Mouse (Mus musculus) G1E-ER4 (cell line): Measurements from ENCODE around the gene Notch3. TPM values are rescaled to one million over a fixed set of nuclear protein-coding genes. Genes with fewer than 3 reads are reported as not detected.

ENCODE experiments used
- GATA1 ChIP-seq: IDR thresholded peaks from one replicate; pipeline ENCODE4 v1.8.0; 2012; ENCODE audit warnings: low read length, inconsistent platforms
- polyA plus RNA-seq: library from polyadenylated mRNA; stranded (reverse); fragments of >175 nt; gene quantifications from 2 replicates; pipeline ENCODE4 v1.2.3, GENCODE M21; 2012

Notch3 gene
- polyA plus RNA-seq, 1 experiment: 1.9 TPM

DNA sequence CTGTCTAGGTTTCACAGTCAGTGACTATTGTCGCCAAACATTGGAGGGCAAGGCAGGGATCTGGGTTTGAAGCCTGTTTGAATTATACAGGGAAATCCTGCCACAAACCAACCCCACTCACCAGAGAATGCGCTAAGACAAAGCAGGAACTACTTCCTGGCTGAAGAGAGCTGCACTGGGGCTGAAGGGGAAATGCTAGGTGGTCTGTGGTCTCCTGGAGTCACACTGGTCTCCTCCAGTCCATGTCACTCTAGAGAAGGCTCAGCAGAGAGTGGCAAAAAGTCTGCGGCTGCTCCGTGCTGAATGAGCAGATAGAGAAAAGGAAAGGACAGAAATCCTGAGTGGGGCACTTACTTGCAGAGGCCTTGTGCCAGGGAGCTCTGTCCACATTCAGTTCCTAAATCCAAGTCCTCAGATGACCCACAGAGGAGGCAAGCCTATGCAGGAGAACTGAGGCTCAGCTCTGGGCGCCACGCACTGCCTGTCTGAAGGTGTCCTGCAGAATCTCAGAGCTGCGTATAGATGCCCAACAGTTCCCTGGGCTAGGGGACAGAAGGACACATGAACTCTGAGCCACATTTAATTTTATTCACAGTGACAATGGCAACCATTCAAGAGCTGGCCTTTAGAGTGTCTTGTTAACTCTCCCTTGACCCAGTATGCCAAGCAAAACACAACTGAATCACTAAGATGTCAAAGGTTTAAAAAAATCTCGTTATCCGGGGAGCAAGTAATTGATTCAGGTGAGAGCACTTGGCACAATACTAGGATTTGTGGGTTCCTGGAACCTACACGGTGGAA is 55.5 kb downstream of the Notch3 start:
- no peak for TF ChIP-seq GATA1

DNA sequence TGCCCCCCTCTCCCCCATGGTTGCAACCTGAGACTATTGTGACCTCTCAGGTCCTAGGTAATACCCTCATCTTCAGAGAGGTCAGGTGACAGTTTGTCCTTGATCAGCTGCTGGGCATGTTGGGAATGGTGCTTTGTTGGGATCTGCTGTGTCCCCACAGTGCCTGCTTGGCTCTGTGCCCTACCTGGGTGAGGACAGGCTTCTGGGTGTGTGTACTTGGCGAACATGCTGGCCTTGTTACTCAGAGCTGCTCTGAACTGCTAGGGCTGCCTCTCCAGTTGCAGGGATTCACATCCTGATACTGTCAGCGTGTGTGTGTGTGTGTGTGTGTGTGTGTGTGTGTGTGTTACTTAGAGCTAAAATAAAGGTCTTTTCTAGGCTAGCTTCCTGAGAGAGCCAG is 56.2 kb downstream of the Notch3 start:
- TF ChIP-seq GATA1: no peak

DNA sequence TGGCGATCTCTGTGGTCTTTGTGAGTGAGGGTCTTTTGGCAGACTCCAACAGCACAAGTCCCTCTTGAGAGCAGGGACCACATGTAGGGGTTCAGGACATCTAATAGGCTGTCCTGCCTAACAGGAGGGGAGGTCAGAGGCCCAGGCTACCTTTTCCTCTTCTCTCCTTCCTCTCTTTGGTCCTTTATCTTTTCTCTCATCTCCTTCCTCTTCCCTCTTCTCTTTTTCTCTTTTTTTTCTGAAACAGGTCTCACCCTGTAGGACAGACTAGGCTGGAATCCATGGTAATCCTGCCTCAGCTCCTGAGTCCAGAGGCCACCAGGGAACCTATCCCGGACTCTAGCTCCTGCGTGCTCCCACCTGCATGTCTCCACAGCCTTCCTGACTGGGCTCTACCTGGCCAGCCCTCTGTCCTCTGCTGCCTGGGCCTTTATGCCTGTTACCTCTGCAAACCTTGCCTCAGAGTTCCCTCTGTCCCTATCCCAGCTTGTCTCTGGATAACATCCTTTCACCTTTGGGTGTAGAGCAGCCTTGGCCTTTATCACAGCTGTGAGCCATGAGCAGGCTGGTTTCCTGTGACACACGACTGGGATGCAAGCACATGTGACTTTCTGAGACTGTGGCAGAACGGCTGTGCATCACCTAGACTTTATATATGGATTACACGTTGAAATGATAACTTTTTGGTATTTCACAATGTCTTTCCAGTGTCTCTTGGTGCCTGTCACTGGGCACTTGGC is 57.3 kb downstream of the Notch3 start:
- no peak for TF ChIP-seq GATA1

DNA sequence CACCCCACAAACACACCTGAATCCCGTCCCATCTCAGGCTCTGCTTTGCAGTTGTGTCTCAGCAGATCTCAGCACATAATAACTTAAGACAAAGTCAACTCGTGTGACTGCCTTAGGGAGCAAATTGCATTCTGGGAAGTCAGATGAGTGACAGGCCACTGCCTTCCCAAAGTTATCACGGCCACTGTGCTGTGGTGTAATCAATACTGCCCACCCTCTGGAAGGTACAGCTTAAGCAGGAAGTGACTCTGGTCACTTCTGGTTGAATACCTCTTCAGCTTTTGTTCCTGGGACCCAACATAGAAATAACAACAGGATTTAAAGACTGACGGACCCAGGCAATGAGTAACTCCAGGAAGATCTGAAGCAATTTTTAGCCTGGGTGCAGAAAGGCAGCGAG is 58.8 kb downstream of the Notch3 start:
- TF ChIP-seq GATA1: peak; percentile 26

DNA sequence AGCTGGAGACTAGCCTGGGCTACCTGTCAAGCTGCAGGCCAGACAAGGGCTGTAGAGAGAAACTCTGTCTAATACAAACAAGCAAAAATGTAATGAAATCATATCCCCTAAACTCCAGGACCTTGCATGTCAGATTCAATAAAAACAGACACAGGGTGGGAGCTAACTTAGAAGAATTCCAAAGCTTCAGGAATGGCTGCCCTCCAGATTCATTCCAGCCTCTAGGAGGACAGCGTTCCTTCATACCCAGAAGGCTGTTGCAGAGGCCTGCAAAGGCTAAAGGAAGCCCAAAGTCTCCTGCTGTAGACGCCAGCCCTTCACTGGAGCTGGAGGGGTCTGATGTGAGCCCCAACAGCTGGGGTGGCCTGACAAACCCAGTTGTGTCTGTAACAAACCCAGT is 60.3 kb downstream of the Notch3 start:
- no peak for TF ChIP-seq GATA1

DNA sequence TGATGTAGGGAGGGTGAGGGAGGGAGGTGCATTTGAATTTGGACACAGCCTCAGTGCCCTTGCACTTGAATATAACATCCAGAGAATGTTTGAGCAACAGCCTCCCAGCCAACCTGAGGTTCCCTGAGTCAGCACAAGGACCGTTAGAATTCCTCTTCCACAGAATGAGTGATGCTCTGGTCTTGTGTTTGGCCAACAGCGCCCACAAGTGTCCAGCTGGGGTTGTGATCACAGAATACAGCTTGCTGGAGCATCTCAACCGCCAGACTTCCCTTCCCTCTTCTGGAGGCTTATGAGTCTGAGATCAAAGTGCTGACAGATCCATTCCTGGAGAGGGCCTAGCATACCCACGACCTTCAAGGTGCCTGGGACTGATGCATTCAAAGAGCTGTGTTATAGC is 63.6 kb downstream of the Notch3 start:
- TF ChIP-seq GATA1: no peak

DNA sequence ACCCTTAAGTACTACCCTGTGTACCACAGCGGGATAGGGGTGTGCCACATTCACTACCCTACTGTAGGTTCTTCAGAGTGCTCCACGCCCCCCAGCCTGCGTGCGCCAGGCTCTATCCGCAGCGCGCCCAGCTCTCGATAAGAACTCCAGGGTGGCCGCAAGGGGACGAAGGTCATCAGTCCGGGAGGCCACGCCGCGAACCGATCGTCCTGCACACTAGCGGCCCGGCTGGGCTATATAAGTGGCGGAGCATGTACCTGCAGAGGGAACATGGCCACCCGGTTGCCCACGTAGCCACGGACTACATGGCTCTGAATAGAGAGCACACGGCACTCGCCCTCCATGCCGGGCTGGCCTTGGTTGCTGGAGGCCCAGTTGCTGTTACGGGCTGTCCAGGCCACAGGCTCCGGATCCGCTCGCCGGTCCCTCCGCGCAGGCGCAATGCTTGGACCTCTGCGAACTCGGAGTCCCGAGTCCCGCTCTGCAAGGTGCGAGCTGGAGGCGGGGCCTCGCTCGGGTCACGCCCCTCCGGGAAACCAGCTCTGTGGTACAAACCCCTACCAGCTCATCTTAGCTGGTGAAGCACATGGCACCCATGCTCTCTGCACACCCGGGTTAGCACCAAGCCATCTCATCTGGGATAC is 66.6 kb downstream of the Notch3 start:
- no peak for TF ChIP-seq GATA1

DNA sequence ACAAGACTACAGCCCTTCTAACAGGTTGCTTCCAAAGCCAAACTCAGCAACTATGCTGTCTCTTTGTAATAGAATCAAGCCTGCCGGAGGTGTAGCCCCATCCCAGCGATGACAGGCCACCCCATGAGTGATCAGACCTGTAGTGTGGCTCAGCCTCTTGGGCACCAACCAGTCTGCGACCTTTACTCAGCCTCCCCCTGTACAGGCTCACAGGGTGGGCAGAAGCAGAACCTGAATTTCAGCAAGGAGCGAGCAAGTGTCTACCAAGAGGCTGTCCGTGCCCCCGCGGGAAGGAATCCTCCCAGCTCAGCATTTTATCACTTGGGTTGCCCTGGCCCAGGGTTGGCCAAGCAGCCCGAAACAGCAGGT is 67.1 kb downstream of the Notch3 start:
- TF ChIP-seq GATA1: no peak

DNA sequence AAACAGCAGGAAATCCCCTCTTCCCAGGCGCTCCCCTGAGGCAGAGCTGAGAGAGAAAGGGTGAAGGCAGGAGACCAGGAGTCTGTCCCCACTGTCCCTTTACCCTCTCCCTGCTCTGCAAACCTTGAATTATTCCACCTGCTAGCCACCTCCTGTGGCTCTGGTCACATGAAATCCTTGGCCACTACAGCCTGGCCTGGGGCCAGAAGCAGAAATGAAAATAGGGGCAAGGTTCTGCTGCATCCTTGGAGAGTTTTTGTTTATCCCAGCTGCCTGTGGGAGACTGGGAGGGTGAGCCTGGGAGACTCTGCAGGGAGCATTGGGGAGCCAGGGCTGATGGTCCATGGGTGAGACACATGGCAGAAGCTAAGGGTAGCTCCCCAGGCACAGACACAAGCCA is 69.0 kb downstream of the Notch3 start:
- TF ChIP-seq GATA1: no peak

DNA sequence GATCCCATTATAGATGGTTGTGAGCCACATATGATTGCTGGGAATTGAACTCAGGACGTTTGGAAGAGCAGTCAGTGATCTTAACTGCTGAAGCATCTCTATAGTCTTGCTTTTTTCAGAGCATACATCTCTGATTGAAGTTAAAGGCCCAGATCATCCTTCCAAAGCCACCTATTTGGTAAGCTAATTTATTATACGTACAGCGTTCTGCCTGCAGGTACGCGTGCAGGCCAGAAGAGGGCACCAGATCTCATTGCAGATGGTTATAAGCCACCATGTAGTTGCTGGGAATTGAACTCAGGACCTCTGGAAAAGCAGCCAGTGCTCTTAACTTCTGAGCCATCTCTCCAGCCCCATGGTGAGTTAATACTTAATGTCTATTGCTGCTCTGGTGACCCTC is 73.8 kb downstream of the Notch3 start:
- no peak for TF ChIP-seq GATA1

DNA sequence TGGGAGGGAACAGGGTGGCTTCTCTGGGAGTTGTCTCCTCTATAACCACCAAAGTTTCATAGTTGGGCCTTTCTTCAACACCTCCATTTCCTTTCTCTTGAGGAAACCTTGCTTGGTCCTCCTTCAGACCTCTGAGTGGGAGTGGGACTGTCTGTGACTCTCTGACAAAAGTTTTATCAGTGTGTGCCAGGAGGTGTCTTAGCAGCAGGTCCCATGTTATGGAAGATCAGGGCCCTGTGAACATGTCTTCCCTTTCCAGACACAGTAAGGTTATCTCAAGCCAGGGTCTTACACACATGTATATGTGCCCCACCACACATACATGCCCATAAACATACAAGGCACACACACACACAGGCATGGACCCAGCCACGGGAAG is 74.4 kb downstream of the Notch3 start:
- TF ChIP-seq GATA1: no peak

DNA sequence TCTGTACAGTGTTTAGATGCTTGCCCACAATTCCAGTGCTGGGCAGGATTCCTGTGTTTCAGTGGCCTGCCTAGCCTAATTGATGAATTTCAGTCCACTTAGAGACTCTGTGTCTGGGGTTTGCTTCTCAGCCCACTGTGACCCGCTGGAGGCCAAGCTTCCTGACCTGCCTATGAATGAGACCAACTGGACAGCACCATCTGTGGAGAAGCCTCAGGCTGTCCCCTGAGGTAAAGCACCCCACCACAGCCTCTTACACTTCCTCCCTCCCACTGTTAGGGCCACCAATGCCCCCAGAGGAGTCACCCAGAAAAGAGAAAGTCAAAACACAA is 75.7 kb downstream of the Notch3 start:
- no peak for TF ChIP-seq GATA1

DNA sequence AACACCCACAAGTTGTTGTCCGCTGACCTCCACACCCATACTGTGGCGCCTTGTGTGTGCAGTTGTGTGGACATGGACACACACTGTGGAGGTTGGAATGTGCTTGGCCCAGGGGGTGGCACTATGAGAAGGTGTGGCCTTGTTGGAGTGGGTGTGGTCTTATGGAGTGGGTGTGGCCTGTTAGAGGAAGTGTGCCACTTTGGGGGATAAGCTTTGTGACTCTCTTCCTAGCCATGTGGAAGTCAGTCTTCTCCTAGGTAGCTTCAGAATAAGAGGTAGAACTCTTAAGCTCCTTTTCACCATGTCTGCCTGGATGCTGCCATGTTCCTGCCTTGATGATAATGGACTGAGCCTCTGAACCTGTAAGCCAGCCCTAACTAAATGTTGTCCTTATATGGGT is 79.6 kb downstream of the Notch3 start:
- TF ChIP-seq GATA1: no peak

DNA sequence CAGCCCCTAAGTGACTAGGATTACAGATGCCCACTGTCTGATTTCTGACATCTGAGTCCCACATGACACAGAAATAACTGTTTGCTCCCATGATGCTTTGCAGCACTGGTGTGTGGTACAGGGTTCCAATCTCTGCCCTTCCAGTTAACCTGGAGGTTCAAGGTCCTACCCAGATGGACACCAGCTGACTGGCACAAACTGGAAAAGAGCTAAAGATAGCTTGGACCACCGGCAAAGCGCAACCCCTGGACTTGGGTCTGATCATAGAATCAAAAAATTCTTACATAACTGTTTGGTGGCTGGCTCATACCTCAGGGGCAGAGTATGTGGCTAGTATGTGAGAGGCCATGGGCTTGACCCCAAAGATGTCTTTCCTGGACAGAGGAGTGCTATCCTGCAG is 83.3 kb downstream of the Notch3 start:
- no peak for TF ChIP-seq GATA1

DNA sequence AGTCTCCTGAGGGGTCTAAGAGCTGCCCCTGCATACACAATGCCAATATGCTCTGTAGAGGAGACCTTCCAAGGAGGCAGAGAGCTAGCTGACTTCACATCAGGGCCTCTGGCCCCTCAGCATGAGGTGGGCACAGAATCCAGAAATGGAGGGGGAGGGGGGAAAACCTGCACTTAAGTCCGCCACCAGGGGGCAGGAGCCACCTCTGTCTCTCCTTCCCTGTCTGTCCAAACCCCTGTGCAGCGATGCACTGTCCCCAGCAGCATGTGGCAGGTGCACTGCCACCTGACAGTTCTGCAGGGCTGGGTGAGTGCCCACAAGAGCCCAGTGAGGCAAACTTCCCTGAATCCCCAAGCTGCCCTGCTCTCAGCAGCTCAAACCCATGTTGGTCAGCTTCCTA is 91.5 kb downstream of the Notch3 start:
- TF ChIP-seq GATA1: no peak

DNA sequence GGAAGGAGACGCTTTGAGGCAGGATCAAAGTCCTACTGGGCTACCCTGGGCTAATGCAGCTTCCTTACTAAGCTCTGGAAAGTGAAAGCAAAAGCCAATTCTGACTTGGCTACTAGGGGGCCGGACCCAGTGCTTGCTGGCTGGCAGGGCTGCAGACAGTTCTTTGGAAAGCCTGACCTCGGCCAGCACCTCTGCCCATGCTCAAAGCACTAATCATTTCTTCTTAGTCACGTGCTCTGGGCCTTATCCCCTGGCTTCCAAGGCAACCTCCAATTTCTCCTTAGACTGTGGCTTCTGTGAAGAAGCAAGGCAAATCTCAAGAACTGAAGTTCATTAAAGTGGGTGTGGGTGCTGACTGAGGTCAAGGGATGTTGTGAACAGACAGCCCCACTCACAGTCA is 92.0 kb downstream of the Notch3 start:
- no peak for TF ChIP-seq GATA1

DNA sequence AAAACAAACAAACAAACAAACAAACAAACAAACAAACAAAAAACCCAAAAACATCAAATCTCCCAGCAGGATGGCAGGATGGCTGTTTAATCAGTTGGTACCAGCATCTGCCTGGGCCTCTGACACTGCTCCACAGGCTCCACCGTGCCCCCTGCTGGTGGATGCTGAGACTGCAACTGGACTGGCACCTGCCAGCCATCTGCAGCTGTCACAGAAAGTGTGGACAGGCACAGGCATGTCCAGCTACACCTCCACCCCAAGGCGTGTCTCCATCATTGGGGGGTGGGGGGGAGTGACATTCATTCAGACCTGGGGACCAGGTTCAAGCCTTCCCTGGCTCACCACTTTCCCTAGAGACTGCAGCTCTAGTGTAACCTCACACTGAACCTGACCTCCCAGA is 93.3 kb downstream of the Notch3 start:
- no peak for TF ChIP-seq GATA1

Other genes with a start within 250 kb of the Notch3 start
- gene Rrp1b, start 130.8 kb downstream of the Notch3 start, polyA plus RNA-seq: 289 and 299 TPM in 2 replicates
- gene Hsf2bp, start 130.5 kb downstream of the Notch3 start, polyA plus RNA-seq: not detected in 2 replicates
- gene Ephx3, start 22.7 kb upstream of the Notch3 start, polyA plus RNA-seq: not detected in 2 replicates
- 171 and 189 TPM in 2 replicates for gene Brd4, start 117.9 kb upstream of the Notch3 start, polyA plus RNA-seq
- 365 and 407 TPM in 2 replicates for gene Akap8, start 154.4 kb upstream of the Notch3 start, polyA plus RNA-seq
- gene Akap8l, start 183.8 kb upstream of the Notch3 start, polyA plus RNA-seq: 105 and 134 TPM in 2 replicates
- gene Wiz, start 222.6 kb upstream of the Notch3 start, polyA plus RNA-seq: 91.2 and 92.4 TPM in 2 replicates
- 13.0 and 13.2 TPM in 2 replicates for gene Rasal3, start 236.7 kb upstream of the Notch3 start, polyA plus RNA-seq